Mouse (Mus musculus) heart, postnatal 25 days (tissue): ENCODE measurements around the gene Chrna5. TPM values are rescaled to one million over a fixed set of nuclear protein-coding genes. Genes with fewer than 3 reads are reported as not detected.

Experiments
- total RNA-seq, 2 experiments: library from RNA; stranded (reverse); gene quantifications; 2 replicates each; pipeline ENCODE4 v1.2.3; 2021

Chrna5 gene
- total RNA-seq, 2 experiments from 2014 or later, result not detected

Other genes with a start within 250 kb of the Chrna5 start
- gene Wdr61, start 246.4 kb upstream of the Chrna5 start, total RNA-seq, result 10 to 100 TPM; 29.7 to 31.9 TPM
- not detected for gene Crabp1, start 216.1 kb upstream of the Chrna5 start, total RNA-seq
- gene Ireb2, start 117.1 kb upstream of the Chrna5 start, total RNA-seq, result 10 to 100 TPM; 30.2 to 33.1 TPM
- gene Hykk, start 63.6 kb upstream of the Chrna5 start, total RNA-seq, result 1 to 10 TPM; 1.0 to 1.3 TPM
- 100 to 1,000 TPM; 127 TPM for gene Psma4, start 30.1 kb upstream of the Chrna5 start, total RNA-seq
- not detected for gene AY074887, start 29.9 kb upstream of the Chrna5 start, total RNA-seq
- gene Chrna3, start 45.7 kb downstream of the Chrna5 start, total RNA-seq, result not detected
- not detected for gene Chrnb4, start 67.9 kb downstream of the Chrna5 start, total RNA-seq
- 10 to 100 TPM; 24.5 to 27.6 TPM for gene Ube2q2, start 168.0 kb downstream of the Chrna5 start, total RNA-seq
- gene Fbxo22, start 228.0 kb downstream of the Chrna5 start, total RNA-seq, result 10 to 100 TPM; 32.7 to 35.8 TPM